Mouse (Mus musculus) embryonic stem cell, embryonic (primary cell): ENCODE results near the gene Zbed4.
"Not testable (repeated sequence)": the region's sequence is repeated elsewhere in the genome, so short reads cannot be mapped to it uniquely, and the experiment has no call there.

Experiments used
- CTCF ChIA-PET, 4 experiments: fragments of 300-600 bp in 2 of 4; fragments of 350-600 bp in 2 of 4; sonication (Branson Sonifier 250); formaldehyde crosslinking; loops; one replicate each; lab custom pipeline; 2022; ENCODE audit warnings: inconsistent platforms in 2 of 4; lab: Charles Lee
- POLR2A ChIA-PET, 4 experiments: fragments of 300-600 bp in 2 of 4; fragments of 350-600 bp in 2 of 4; sonication (Branson Sonifier 250); formaldehyde crosslinking; loops; one replicate each; lab custom pipeline; 2022; ENCODE audit warnings: antibody characterized with exemption in 4 of 4, inconsistent platforms in 1 of 4; lab: Charles Lee

The Zbed4 gene

DNA sequence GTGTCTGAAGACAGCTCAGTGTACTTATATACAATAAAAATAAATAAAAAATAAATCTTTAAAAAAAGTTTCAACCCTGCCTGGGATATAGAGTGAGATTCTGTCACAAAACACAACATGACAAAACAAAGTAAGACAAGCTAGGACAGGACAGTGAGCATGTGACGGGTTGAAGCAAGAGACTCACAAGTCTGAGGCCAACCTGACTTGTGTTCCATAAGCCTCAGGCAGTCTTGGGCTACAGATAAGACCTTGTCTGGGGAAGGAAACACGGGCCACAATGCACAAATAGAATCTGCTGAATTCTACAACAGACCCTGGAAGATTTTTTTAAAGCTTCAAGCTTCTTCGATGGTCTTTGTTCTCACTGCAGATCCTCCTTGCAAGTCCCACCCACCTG lies 24.3 kb upstream of the Zbed4 start:
- POLR2A ChIA-PET: interaction anchor here in 3 of 4 experiments (0.6 to 28.0 kb wide), 17 partner anchors 10 to 229 kb away, joined by 3 to 937 read pairs (median 4); partner anchors contain the start of gene Zbed4 (in 1 of the 3)
- CTCF ChIA-PET: interaction anchor here in 1 of 4 experiments (1.2 to 1.6 kb wide), 2 partner anchors 10 to 11 kb away, joined by 3 read pairs; no protein-coding TSS in a partner anchor

DNA sequence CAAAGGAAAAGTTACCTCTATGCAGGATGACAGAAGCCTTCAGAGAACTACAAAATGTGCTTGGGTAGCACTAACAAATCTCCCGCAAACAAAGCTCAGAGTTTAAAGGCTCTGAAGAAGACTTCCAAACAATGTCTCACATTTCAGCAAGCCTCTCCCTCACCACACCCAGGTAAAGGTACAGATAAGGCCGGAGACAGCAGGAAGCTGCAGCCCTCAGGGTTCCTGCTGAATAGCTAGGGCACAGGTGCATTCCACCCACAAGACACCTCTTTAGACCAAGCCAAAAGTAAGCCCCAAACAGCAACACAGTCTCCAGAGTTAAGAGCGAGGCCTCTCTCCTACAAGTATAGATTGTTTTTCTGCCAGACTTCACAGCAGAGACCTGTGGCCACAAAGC lies 20.7 kb upstream of the Zbed4 start:
- CTCF ChIA-PET: interaction anchor here in 2 of 4 experiments (0.7 to 1.1 kb wide), 2 partner anchors 15 to 35 kb away, joined by 3 to 4 read pairs; no protein-coding TSS in a partner anchor
- POLR2A ChIA-PET: interaction anchor here (0.6 to 28.0 kb wide), 20 partner anchors 13 to 694 kb away, joined by 3 to 937 read pairs (median 5); partner anchors contain the start of gene Zbed4 (in 2 of the 4)

DNA sequence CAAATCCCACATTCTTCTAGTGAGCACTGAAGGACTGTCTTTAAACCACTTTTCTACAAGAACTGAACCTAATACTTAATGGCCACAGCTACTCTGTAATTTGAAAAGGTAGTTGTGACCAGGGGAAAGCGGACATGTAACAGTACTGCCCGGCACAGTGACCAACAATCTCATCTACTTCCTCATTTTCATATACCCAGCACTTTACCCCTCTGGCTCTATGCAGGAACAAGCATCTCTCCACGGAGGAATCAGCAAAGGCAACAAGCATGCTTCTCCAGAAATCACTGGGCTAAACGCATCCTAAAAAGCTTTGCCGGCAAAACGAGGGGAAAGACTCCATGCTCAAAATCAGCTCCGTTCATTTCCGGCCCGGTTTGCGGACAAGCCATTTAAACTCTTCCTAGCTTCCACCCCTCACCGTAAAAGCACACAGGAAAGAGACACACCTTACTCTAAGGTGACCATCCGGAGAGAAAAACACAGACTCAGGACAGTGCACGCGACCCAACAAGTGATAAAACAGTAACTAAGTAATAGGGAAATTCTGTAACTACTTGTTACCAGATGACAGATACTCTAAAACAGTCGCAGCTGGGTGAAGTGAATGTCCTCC lies 18.9 kb upstream of the Zbed4 start:
- ChIA-PET POLR2A (interaction anchor here (0.7 to 28.0 kb wide), 28 partner anchors 12 to 444 kb away, joined by 3 to 937 read pairs (median 4); partner anchors contain the start of gene Zbed4 (in 3 of the 4)), CTCF (interaction anchor here in 2 of 4 experiments (0.9 to 1.3 kb wide), 3 partner anchors 9 to 24 kb away, joined by 3 to 4 read pairs (median 3); no protein-coding TSS in a partner anchor)

DNA sequence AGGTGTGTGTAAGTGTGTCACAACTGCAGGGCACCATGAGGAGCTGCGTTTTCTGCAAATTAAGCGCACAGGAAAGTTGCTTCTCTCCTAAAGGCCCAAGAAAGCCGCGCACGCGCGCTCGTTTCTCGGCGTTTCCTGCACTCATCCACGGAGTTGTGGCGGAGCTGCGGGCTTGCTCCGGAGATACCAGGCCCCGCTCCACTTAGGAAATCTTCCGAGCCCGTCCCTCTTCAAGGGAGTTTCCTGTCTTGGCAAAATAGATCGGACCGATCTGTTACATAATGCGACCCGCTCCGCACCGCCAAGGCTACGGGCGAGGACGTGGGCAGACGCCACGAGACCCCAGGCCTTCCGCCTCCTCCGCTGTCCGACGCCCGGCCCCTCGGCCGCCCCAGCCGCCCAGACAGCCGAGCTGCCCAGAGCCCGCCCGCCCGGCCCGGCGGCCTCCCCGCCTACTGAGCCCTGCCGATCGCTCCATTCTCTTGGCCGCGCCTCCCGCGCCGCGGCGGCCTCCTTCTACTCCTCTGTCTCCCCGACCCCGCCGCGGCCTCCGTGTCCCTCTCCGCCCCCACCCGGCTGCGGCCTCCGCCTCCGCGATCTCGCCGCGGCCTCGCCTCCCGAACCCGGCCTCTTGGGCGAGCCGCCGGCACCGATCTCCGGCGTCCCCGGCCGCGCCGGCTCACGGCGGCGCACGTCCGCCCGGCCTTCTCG lies 18.3 kb upstream of the Zbed4 start:
- ChIA-PET CTCF (interaction anchor here in 2 of 4 experiments (0.9 to 1.3 kb wide), 3 partner anchors 10 to 24 kb away, joined by 3 to 4 read pairs (median 3); no protein-coding TSS in a partner anchor), POLR2A (interaction anchor here (0.5 to 28.0 kb wide), 24 partner anchors 10 to 480 kb away, joined by 3 to 937 read pairs (median 4); partner anchors contain the start of gene Zbed4 (in 3 of the 4))

DNA sequence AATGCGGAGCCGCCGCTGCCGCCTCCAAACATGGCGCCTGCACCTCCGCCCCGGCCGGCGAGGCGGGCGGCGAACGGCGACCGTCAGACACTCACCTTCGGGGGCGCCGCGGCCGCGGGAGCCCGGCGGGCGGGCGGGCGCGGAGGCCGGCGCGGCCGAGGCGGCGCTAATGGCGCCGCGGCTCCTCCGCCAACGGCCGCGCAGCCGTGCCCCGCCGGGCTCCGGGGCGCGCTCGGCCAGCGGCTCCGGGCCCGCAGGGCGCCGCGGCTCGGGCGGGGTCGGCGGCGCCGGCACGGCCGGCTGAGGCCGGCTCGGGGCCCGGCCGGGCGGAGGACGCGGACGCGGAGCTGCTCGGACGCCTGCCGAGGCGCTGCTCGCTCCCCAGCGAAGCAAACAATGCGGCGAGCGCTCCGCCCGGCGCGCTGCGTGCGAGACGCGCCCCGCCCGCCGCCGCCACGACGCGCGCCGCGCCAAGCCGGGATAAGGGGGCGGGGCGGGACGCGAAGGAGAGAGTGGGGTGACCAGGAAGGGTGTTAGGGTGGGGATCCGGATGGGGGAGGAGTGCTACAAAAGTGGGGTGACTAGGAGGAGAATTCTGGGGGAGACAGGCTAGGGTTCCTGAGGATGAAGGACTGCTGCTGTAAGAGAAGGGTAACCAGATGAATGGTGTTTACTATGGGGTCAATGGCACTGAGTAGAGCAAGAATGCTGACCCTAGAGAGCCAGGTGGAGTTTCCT lies 17.5 kb upstream of the Zbed4 start, which contains the start of gene Brd1:
Gene Brd1 (minus strand): TSS at position 400 of the 738 bp plus-strand sequence.
- ChIA-PET POLR2A (interaction anchor here (0.5 to 28.0 kb wide), 10 partner anchors 9 to 45 kb away, joined by 3 to 937 read pairs (median 28); partner anchors contain the start of gene Zbed4 (in 3 of the 4)), CTCF (interaction anchor here in 1 of 4 experiments (1.3 kb wide), 1 partner anchor 25 kb away, joined by 4 read pairs; no protein-coding TSS in a partner anchor)

DNA sequence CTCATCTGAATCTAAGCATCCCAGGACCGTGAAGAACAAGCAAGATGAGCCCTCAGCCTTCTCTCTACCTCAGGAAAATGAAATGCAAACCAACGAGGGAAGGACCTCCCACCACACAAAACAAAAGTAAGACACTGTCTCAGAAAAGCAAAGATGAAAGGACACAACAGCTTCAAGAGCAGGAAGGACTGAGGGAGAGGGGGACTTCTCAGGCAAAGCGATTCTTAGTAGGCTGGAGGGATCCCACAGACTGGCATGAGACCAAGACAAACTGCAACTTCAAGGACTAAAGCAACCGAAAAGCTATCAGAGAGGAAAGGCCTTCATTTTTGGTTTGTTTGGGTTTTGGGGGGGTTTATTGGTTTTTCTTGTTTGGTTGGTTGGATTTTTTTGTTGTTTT lies 15.3 kb upstream of the Zbed4 start:
- POLR2A ChIA-PET: interaction anchor here in 3 of 4 experiments (0.6 to 28.0 kb wide), 10 partner anchors 9 to 28 kb away, joined by 3 to 937 read pairs (median 9); partner anchors contain the start of gene Zbed4 (in 2 of the 3)
- CTCF ChIA-PET: interaction anchor here in 1 of 4 experiments (1.2 kb wide), 1 partner anchor 140 kb away, joined by 3 read pairs; no protein-coding TSS in a partner anchor

DNA sequence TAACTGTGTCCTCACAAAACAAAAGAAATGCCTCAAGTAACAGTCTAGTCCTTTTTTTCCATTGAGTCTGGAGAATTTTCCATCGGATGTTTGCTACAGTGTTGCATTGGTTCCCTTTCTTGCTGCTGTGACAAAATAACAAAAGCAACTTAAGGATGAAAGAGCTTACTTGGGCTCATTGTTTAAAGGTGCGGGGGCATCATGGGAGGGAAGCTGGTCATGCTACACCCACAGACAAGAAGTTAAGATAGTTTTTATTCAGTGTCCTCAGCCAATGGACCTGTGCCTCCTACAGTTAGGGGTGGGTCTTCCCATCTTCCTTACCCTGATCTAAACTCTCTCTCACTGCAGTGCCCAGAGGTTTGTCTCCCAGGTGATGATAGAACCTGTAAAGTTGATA lies 13.0 kb upstream of the Zbed4 start:
- POLR2A ChIA-PET: interaction anchor here in 3 of 4 experiments (0.8 to 28.0 kb wide), 14 partner anchors 9 to 126 kb away, joined by 3 to 937 read pairs (median 4); partner anchors contain the start of gene Zbed4 (in 3 of the 3)
- CTCF ChIA-PET: no interaction called here

DNA sequence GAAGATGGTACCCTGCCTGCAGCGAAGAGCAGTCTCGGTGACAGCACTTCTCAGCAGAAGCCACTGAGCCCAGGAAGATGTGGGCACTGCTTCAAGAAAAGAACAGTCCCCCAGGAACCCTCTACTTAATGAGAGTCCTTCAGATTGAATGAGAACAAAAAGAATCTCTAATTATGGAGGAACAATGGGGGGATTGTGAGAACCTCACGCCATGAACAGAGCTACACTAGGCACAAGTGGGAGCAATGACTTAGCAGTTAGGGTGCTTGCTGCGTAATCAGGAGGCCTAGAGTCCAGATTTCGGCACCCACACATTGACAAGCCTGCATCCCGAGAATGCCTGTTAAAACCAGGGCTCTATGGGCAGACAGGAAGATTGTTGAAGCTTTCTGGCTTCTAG lies 10.1 kb upstream of the Zbed4 start:
- ChIA-PET CTCF (no interaction called here), POLR2A (interaction anchor here in 2 of 4 experiments (1.3 to 28.0 kb wide), 5 partner anchors 10 to 33 kb away, joined by 4 to 937 read pairs (median 9); partner anchors contain the start of gene Zbed4 (in 2 of the 2))

DNA sequence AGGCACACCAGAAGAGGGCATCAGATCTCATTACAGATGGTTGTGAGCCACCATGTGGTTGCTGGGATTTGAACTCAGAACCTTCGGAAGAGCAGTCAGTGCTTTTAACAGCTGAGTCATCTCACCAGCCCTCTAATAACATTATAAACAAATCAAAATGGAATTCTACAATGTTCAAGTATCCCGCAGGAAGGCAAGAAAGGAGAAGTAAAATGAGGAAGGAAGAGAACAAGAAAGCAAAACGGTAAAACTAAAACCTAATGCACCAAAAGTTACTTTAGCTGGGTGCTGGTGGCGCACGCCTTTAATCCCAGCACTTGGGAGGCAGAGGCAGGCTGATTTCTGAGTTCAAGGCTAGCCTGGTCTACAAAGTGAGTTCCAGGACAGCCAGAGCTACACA lies 8.1 kb upstream of the Zbed4 start:
- CTCF ChIA-PET: not testable (repeated sequence)

DNA sequence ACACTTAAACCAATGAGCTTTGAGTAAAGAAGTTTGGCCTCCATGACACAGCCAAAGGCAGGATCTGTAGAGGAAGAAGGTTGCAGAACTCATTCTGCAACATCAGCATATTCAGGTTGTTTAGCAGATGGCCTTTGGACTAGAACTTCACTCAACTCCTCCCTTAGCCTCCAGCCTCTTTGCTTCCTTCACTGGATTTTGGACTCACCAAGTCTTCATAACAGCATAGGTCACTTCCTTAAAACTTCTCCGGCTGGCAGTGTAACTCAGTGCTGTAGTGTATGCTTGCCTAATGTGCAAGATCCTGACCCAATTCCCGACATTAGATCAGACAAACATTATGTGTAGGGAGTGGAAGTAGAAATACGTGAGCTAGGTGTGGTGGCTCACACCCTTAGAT lies 6.1 kb upstream of the Zbed4 start:
- ChIA-PET POLR2A (interaction anchor here (0.6 to 28.0 kb wide), 21 partner anchors 10 to 122 kb away, joined by 3 to 937 read pairs (median 4); partner anchors contain the start of gene Pim3 (in 1 of the 4)), CTCF (interaction anchor here in 1 of 4 experiments (0.6 kb wide), 2 partner anchors 22 to 685 kb away, joined by 4 to 5 read pairs; no protein-coding TSS in a partner anchor)

More for the DNA sequence above, 8.1 kb upstream of the Zbed4 start:
- POLR2A ChIA-PET: interaction anchor here in 3 of 4 experiments (0.6 to 28.0 kb wide), 11 partner anchors 8 to 682 kb away, joined by 3 to 937 read pairs (median 5); partner anchors contain the start of genes Zbed4 (in 2 of the 3) and Cpt1b (in 1 of the 3)

DNA sequence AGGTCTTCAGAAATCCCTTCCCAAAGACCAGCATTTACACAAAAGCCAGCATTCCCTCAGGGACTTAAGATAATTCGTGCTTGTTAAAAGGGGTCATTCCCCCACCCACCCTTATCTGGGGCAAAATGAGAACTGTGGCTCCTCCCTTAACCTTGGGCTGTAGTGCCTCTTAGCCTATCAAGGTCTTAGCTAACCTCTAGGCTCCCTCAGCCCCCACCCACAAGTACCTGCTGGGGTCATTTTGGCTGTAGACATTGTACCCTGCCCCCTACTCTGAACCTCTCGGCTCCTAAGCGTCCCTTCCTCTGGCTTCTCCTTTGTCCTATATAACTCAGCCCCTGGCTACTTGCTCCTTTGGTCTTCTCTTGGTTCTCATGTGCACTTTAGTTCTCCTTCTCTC lies 5.5 kb upstream of the Zbed4 start:
- POLR2A ChIA-PET: interaction anchor here (0.6 to 28.0 kb wide), 21 partner anchors 10 to 121 kb away, joined by 3 to 937 read pairs (median 4); partner anchors contain the start of gene Pim3 (in 1 of the 4)
- CTCF ChIA-PET: interaction anchor here in 1 of 4 experiments (0.6 kb wide), 2 partner anchors 21 to 685 kb away, joined by 4 to 5 read pairs; no protein-coding TSS in a partner anchor

DNA sequence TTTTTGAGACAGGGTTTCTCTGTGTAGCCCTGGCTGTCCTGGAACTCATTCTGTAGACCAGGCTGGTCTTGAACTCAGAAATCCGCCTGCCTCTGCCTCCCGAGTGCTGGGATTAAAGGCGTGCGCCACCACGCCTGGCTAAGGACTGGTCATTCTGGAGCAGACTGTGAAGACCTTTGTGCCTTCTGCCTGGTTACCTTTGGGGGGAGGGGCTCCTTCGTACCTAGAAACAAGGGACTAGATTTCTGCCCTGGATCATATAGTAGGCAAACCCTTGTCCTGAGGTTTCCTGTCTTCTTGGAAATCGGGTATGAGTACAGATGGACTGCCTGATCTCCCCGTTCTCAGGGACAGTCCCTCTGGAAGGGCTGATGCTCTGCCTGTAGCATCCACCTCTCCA lies 1.8 kb upstream of the Zbed4 start:
- CTCF ChIA-PET: interaction anchor here in 1 of 4 experiments (0.6 kb wide), 1 partner anchor 310 kb away, joined by 3 read pairs; the partner anchor contains the start of gene Panx2
- POLR2A ChIA-PET: interaction anchor here in 3 of 4 experiments (0.8 to 28.0 kb wide), 21 partner anchors 11 to 374 kb away, joined by 3 to 937 read pairs (median 10); partner anchors contain the start of genes Brd1 (in 3 of the 3) and Tubgcp6 (in 1 of the 3)

DNA sequence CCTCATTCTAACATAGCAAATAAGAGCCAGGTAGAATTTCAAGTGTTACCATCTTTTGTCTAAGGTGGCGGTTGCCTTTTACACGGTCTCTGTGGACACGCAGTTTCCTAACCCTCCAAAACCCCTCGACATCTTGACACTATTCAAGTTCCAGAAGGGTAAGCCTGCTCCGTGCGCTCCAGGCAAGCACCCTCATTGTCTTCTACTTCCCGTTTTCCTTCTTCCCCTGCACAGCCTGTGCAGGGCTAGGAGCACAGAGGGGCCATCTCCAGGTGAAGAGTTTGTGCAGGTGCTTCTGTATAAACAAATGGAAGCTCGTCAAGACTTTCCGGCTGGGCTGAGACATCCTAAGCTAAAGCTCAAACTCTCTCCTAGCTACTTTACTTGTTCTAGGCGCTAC lies 1.4 kb upstream of the Zbed4 start:
- POLR2A ChIA-PET: interaction anchor here (0.5 to 28.0 kb wide), 37 partner anchors 11 to 373 kb away, joined by 3 to 937 read pairs (median 7); partner anchors contain the start of genes Brd1 (in 3 of the 4) and Tubgcp6 (in 1 of the 4)
- CTCF ChIA-PET: interaction anchor here in 2 of 4 experiments (0.6 to 1.3 kb wide), 3 partner anchors 17 to 309 kb away, joined by 3 read pairs; partner anchors contain the start of gene Panx2 (in 1 of the 2)

DNA sequence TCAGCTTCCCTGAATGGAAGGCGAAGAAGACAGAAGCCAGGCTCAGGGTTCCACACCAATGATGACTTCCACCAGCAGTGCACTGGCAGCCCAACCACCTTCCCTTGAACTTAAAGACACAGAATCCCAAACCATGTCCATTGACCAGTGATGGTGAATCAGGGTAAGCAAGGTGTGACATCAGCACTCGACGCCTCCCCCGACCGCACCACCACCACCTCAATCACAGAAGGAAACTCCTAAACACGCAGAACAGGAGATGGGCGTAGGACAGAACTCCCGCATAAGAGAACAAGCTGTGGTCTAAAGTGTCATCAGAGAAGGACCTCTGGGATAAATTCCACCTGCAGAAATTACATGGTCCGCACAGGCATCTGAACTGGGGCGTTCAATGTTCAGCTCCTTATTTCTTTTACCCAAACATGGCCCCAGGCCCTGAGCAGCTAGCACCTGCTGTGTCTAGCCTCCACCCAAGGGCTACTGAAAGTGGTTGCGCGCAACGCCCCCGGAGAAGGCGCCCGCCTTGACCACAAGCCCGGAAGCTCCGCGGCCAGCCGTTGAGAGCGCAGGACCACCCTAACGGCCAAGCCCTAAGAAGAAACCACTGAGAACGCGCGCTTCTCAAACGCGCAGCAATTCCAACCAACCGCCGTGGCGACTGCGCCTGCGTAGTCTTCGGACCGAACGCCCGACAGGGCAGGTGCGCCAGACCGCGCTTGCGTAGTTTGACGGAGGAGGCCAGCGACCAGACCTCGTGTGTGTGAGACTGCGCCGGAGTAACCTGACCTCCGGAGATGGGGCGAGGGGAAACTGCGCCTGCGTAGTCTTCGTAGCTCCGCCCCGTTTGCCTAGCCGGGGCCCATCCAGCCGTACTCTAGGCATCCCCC lies 540 bp upstream of the Zbed4 start:
- ChIA-PET CTCF (interaction anchor here in 2 of 4 experiments (0.6 to 1.3 kb wide), 7 partner anchors 16 to 100 kb away, joined by 3 to 4 read pairs (median 3); no protein-coding TSS in a partner anchor), POLR2A (interaction anchor here (0.5 to 28.0 kb wide), 95 partner anchors 9 to 727 kb away, joined by 3 to 937 read pairs (median 5); partner anchors contain the start of genes Brd1 (in 3 of the 4), Pim3 (in 2 of the 4), Alg12 (in 1 of the 4) and Arsa (in 1 of the 4))

DNA sequence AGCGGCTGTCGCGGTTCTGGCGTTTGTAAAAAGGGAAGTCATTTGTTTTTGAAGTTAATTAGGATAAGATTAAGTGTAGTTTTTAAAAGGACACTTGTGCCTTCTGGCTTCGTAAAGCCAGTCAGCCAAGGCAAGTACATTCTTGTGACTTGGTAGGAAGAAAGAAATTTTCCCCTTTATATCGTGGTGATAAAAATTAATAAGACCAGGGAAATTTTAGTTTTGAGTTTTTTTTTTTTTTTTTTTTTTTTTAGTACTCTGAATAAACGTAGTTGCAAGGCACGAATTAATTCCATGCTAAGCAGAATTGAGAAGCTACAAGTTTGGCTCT lies 908 bp downstream of the Zbed4 start:
- POLR2A ChIA-PET: interaction anchor here (0.7 to 28.0 kb wide), 21 partner anchors 9 to 397 kb away, joined by 3 to 937 read pairs (median 7); partner anchors contain the start of genes Brd1 (in 3 of the 4) and Mapk11 (in 1 of the 4)

More for the DNA sequence above, 908 bp downstream of the Zbed4 start:
- CTCF ChIA-PET: interaction anchor here in 2 of 4 experiments (0.6 kb wide), 2 partner anchors 43 to 444 kb away, joined by 3 to 4 read pairs; partner anchors contain the start of gene Dennd6b (in 1 of the 2)
